Mouse (Mus musculus) CD8-positive naive resting alpha-beta T cell, adult 2 months (primary cell): Measurements from ENCODE around the gene 5430419D17Rik.

Source experiments
- DNase-seq, 2 experiments: peaks; one replicate each; pipeline ENCODE4 v3.0.0; 2022; ENCODE audit warnings: low read depth in 2 of 2, low spot score in 2 of 2

The 5430419D17Rik gene

GRCm38 (mm10) chr7:131314493-131314892 lies 140.3 kb downstream of the 5430419D17Rik start:
- no peak for DNase-seq

- no peak for DNase-seq
These were observed 143.4 kb downstream of the 5430419D17Rik start for GRCm38 (mm10) chr7:131317587-131317986.

GRCm38 (mm10) chr7:131318340-131318739 lies 144.1 kb downstream of the 5430419D17Rik start:
- no peak for DNase-seq

- DNase-seq = no peak
These were observed 148.0 kb downstream of the 5430419D17Rik start, which contains the start of gene Cuzd1 for GRCm38 (mm10) chr7:131322192-131322591. Gene Cuzd1, minus strand, starts transcription at chr7:131322292.

GRCm38 (mm10) chr7:131327054-131327453 lies 152.9 kb downstream of the 5430419D17Rik start:
- DNase-seq = no peak

- DNase-seq = no peak
These were observed 155.2 kb downstream of the 5430419D17Rik start, which contains the start of gene Fam24b for GRCm38 (mm10) chr7:131329416-131329815. Gene Fam24b, minus strand, starts transcription at chr7:131329516.

- no peak for DNase-seq
These were observed 157.5 kb downstream of the 5430419D17Rik start for GRCm38 (mm10) chr7:131331688-131332087.

- no peak for DNase-seq
These were observed 159.4 kb downstream of the 5430419D17Rik start, which contains the start of gene Fam24a for GRCm38 (mm10) chr7:131333564-131333963. Gene Fam24a, plus strand, starts transcription at chr7:131333864.

- no peak for DNase-seq
These were observed 163.4 kb downstream of the 5430419D17Rik start for GRCm38 (mm10) chr7:131337502-131338068.

GRCm38 (mm10) chr7:131345856-131346541 lies 171.8 kb downstream of the 5430419D17Rik start:
- DNase-seq = no peak
